Mouse (Mus musculus) mature B cell (primary cell): ENCODE results near the gene Rhot2.

Experiments
- in situ Hi-C: fragments of 300-500 bp; cut with MboI; formaldehyde crosslinking; loops from 2 replicates; pipeline ENCODE4 v1.14.3; 2019

The Rhot2 gene

GRCm38 (mm10) chr17:25841117-25841880, 3.4 kb downstream of the Rhot2 start, which contains the start of gene Gm20683:
TSS of gene Gm20683 (minus strand) at chr17:25841763.
- in situ Hi-C loops: no loop called here

- in situ Hi-C loops: no loop called here
Observed at GRCm38 (mm10) chr17:25840519-25840918, 4.1 kb downstream of the Rhot2 start.

GRCm38 (mm10) chr17:25839455-25840235, 5.0 kb downstream of the Rhot2 start:
- in situ Hi-C loops: no loop called here

GRCm38 (mm10) chr17:25838904-25839303, 5.7 kb downstream of the Rhot2 start:
- in situ Hi-C loops: no loop called here

- in situ Hi-C loops: no loop called here
Observed at GRCm38 (mm10) chr17:25837533-25837932, 7.1 kb downstream of the Rhot2 start.

GRCm38 (mm10) chr17:25837076-25837410, 7.6 kb downstream of the Rhot2 start, which contains the start of gene Rhbdl1:
TSS of gene Rhbdl1 (minus strand) at chr17:25837295.
- in situ Hi-C loops: no loop called here

GRCm38 (mm10) chr17:25836397-25837075, 8.1 kb downstream of the Rhot2 start:
- in situ Hi-C loops: no loop called here

- in situ Hi-C loops: no loop called here
Observed at GRCm38 (mm10) chr17:25835816-25836215, 8.8 kb downstream of the Rhot2 start.

GRCm38 (mm10) chr17:25835301-25835700, 9.3 kb downstream of the Rhot2 start:
- in situ Hi-C loops: no loop called here

GRCm38 (mm10) chr17:25834595-25835222, 9.9 kb downstream of the Rhot2 start:
- in situ Hi-C loops: no loop called here

- in situ Hi-C loops: no loop called here
Observed at GRCm38 (mm10) chr17:25833961-25834594, 10.6 kb downstream of the Rhot2 start.

- in situ Hi-C loops: no loop called here
Observed at GRCm38 (mm10) chr17:25833291-25833663, 11.4 kb downstream of the Rhot2 start, which contains the start of gene Stub1. TSS of gene Stub1 (minus strand) at chr17:25833404.

- in situ Hi-C loops: no loop called here
Observed at GRCm38 (mm10) chr17:25832436-25833290, 12.0 kb downstream of the Rhot2 start.

GRCm38 (mm10) chr17:25831451-25832281, 13.0 kb downstream of the Rhot2 start:
- in situ Hi-C loops: no loop called here

- in situ Hi-C loops: no loop called here
Observed at GRCm38 (mm10) chr17:25830806-25831431, 13.7 kb downstream of the Rhot2 start.

GRCm38 (mm10) chr17:25830200-25830753, 14.4 kb downstream of the Rhot2 start:
- in situ Hi-C loops: no loop called here

GRCm38 (mm10) chr17:25829558-25830017, 15.1 kb downstream of the Rhot2 start:
- in situ Hi-C loops: no loop called here

- in situ Hi-C loops: no loop called here
Observed at GRCm38 (mm10) chr17:25828712-25829557, 15.7 kb downstream of the Rhot2 start, which contains the start of gene Jmjd8. TSS of gene Jmjd8 (plus strand) at chr17:25828867.
